Mouse (Mus musculus) erythroblast, embryonic 14.5 days (primary cell): ENCODE data around the gene Tmigd3. TPM values are rescaled to one million over a fixed set of nuclear protein-coding genes. Genes with fewer than 3 reads are reported as not detected.
A peak's percentile ranks its signal among the peaks of the same experiment; 100 is the strongest.
"Not testable (repeated sequence)": the region's sequence is repeated elsewhere in the genome, so short reads cannot be mapped to it uniquely, and the experiment has no call there.

Experiments
- H3K27me3 ChIP-seq: 2 replicates; pipeline ENCODE4 v1.6.1; 2012; ENCODE audit warnings: inconsistent platforms; ENCODE audit not compliant: control insufficient read depth
- H3K36me3 ChIP-seq: 2 replicates; pipeline ENCODE4 v1.6.1; 2012; ENCODE audit warnings: mild to moderate bottlenecking, inconsistent platforms; ENCODE audit not compliant: control insufficient read depth
- H3K4me1 ChIP-seq: 2 replicates; pipeline ENCODE4 v1.6.1; 2012; ENCODE audit warnings: inconsistent platforms; ENCODE audit not compliant: control insufficient read depth
- H3K4me3 ChIP-seq: replicated peaks from 2 replicates; pipeline ENCODE3; 2012; ENCODE audit warnings: moderate library complexity, mild to moderate bottlenecking, inconsistent platforms
- H3K9me3 ChIP-seq: 2 replicates; pipeline ENCODE4 v1.6.1; 2012; ENCODE audit warnings: low read length, inconsistent platforms, mixed read lengths; ENCODE audit not compliant: control insufficient read depth
- GATA1 ChIP-seq: IDR thresholded peaks from 2 replicates; pipeline ENCODE4 v1.6.1; 2012; ENCODE audit warnings: low read length, inconsistent platforms, mixed read lengths
- TAL1 ChIP-seq: IDR thresholded peaks from 3 replicates; pipeline ENCODE4 v1.6.1; 2012; ENCODE audit warnings: low read length, inconsistent platforms, mixed read lengths
- polyA plus RNA-seq: library from polyadenylated mRNA; stranded (reverse); fragments of >175 nt; gene quantifications from 2 replicates; pipeline ENCODE4 v1.2.3, GENCODE M21; 2012

The Tmigd3 gene
- polyA plus RNA-seq, 1 experiment, result not detected

DNA sequence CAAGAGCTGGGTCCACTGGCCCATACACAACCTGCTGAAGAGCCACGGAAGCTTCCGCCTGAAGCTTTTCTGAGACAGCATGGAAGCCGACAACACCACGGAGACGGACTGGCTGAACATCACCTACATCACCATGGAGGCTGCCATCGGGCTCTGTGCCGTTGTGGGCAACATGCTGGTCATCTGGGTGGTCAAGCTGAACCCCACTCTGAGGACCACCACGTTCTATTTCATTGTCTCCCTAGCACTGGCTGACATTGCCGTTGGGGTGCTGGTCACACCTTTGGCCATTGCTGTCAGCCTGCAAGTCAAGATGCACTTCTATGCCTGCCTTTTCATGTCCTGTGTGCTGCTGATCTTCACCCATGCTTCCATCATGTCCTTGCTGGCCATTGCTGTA lies 34.0 kb downstream of the Tmigd3 start:
- H3K4me3 ChIP-seq, result no peak overlapping the region
- TF ChIP-seq TAL1 (no peak), GATA1 (no peak)
- peaks cover 13% of the 10 kb centered on the region for H3K4me1 ChIP-seq
- H3K27me3 ChIP-seq, result peaks cover 7% of the 10 kb centered on the region; the same call in 1 of the 2 replicates
- no peaks in the 10 kb centered on the region for H3K9me3 ChIP-seq
- no peaks in the 10 kb centered on the region for H3K36me3 ChIP-seq

GRCm38 (mm10) chr3:105907956-105908655 lies 37.4 kb downstream of the Tmigd3 start:
- TF ChIP-seq GATA1 (no peak), TAL1 (no peak)
- Histone ChIP-seq H3K9me3 (no peaks in the 10 kb centered on the region), H3K4me1 (peaks cover 21% of the 10 kb centered on the region), H3K4me3 (no peak overlapping the region), H3K27me3 (peaks cover 28% of the 10 kb centered on the region), H3K36me3 (no peaks in the 10 kb centered on the region)

GRCm38 (mm10) chr3:105908976-105909375 lies 38.3 kb downstream of the Tmigd3 start:
- H3K36me3 ChIP-seq, result no peaks in the 10 kb centered on the region
- TF ChIP-seq GATA1 (no peak), TAL1 (no peak)
- H3K4me3 ChIP-seq, result no peak overlapping the region
- peaks cover 29% of the 10 kb centered on the region for H3K4me1 ChIP-seq
- H3K9me3 ChIP-seq, result no peaks in the 10 kb centered on the region
- H3K27me3 ChIP-seq, result peaks cover 28% of the 10 kb centered on the region

- Histone ChIP-seq H3K4me3 (no peak overlapping the region), H3K36me3 (no peaks in the 10 kb centered on the region)
These were observed 40.0 kb downstream of the Tmigd3 start for GRCm38 (mm10) chr3:105910519-105911190.

GRCm38 (mm10) chr3:105912097-105912880 lies 41.6 kb downstream of the Tmigd3 start:
- Histone ChIP-seq H3K27me3 (peaks cover 25% of the 10 kb centered on the region), H3K4me1 (peaks cover 36% of the 10 kb centered on the region), H3K4me3 (no peak overlapping the region), H3K9me3 (no peaks in the 10 kb centered on the region), H3K36me3 (no peaks in the 10 kb centered on the region)
- TF ChIP-seq GATA1 (no peak), TAL1 (no peak)

More at GRCm38 (mm10) chr3:105910519-105911190, 40.0 kb downstream of the Tmigd3 start:
- no peaks in the 10 kb centered on the region for H3K9me3 ChIP-seq
- TF ChIP-seq TAL1 (no peak), GATA1 (no peak)
- H3K27me3 ChIP-seq, result peaks cover 25% of the 10 kb centered on the region
- H3K4me1 ChIP-seq, result peaks cover 33% of the 10 kb centered on the region

DNA sequence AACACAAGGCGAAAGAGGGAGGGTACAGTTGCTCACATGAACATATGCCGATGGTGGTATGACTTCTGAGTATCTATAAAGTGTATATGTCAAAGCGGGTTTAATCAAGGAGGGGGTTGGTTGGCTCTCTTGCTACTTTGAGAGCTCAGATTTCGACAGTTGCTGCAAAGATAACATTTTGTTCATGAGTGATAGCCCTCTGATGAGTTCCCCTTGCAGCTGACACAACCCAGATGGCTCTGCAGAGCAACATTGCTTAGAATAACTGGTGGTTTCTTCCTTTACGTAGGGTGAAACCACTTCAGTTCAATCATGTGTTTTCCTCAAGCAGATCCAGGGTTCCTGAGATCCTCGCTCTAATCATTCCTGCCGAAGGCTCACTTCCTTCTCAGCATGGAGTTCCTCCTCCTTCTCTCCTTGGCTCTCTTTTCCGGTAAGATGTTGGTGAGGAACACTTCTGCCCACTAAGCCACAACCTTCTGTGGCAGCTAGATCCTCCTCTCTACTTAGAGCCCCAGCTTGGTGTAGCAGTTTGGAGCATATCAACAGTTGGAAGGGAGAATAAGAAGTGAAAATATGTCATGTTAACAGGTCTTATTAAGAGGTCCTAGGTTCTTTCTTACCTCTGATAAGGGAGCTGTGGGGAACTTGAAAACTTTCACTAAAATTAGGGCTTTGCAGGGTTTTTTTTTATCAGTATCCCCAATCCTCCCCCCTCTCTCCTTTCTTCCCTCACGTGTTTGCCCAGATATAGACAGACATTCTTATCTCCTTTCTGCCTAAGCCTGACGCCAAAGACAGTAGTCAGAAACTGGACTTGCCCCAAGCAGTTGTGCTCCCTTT lies 43.4 kb downstream of the Tmigd3 start:
- Histone ChIP-seq H3K4me1 (peaks cover 39% of the 10 kb centered on the region), H3K27me3 (peaks cover 20% of the 10 kb centered on the region), H3K36me3 (no peaks in the 10 kb centered on the region), H3K9me3 (no peaks in the 10 kb centered on the region), H3K4me3 (peak overlapping the region; percentile 1)
- TF ChIP-seq GATA1 (no peak), TAL1 (no peak)

DNA sequence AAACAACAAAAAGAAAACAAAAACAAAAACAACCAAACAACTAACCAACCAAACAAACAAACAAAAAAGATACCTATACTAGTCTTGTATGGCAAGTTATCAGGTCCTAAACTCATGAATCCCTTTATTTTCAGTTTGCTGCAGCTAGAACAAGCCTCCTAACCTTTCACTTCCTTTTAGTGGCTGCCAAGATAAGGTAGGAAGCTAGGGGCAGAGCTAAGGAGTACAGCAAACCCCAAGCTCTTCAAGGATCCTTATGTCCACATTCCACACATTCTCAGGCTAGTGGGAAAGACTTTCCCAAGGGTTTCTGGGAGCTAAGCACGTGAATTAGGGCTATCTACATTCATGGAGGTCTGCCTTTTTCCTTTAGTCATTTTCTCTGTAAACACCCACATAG lies 44.6 kb downstream of the Tmigd3 start:
- H3K4me1 ChIP-seq, result peaks cover 41% of the 10 kb centered on the region
- TF ChIP-seq GATA1 (no peak), TAL1 (no peak)
- peaks cover 20% of the 10 kb centered on the region for H3K27me3 ChIP-seq
- no peak overlapping the region for H3K4me3 ChIP-seq
- no peaks in the 10 kb centered on the region for H3K36me3 ChIP-seq
- no peaks in the 10 kb centered on the region for H3K9me3 ChIP-seq

- H3K4me1 ChIP-seq, result peaks cover 46% of the 10 kb centered on the region
These were observed 45.8 kb downstream of the Tmigd3 start for GRCm38 (mm10) chr3:105916455-105916854.

More at GRCm38 (mm10) chr3:105916455-105916854, 45.8 kb downstream of the Tmigd3 start:
- not testable (repeated sequence) for H3K9me3 ChIP-seq, H3K36me3 ChIP-seq, H3K4me3 ChIP-seq
- peaks cover 12% of the 10 kb centered on the region for H3K27me3 ChIP-seq
